Mouse (Mus musculus) liver, embryonic 16.5 days (tissue): ENCODE measurements around the gene Tdo2. TPM values are rescaled to one million over a fixed set of nuclear protein-coding genes. Genes with fewer than 3 reads are reported as not detected.

Experiments used
- ATAC-seq: fragments of 200-750 bp; cut with Nextera tagmentation; 2 replicates; pipeline ENCODE4 v1.8.0; 2017; ENCODE audit warnings: low read depth, mild to moderate bottlenecking, moderate number of reproducible peaks, moderate library complexity
- H3K27ac ChIP-seq: fragments of 300-500 bp; sonication (generic); 2 replicates; pipeline ENCODE4 v1.5.1; 2014; ENCODE audit warnings: mild to moderate bottlenecking, low read length
- H3K27me3 ChIP-seq: fragments of 300-500 bp; sonication (generic); 2 replicates; pipeline ENCODE4 v1.6.1; 2014; ENCODE audit warnings: low read depth, low read length, mixed read lengths; ENCODE audit not compliant: control insufficient read depth, insufficient read depth
- H3K36me3 ChIP-seq: fragments of 300-500 bp; sonication (generic); 2 replicates; pipeline ENCODE4 v1.6.1; 2014; ENCODE audit warnings: mild to moderate bottlenecking; ENCODE audit not compliant: control insufficient read depth, insufficient read depth
- H3K4me1 ChIP-seq: fragments of 300-500 bp; sonication (generic); 2 replicates; pipeline ENCODE4 v1.6.1; 2014; ENCODE audit warnings: low read depth, low read length, mixed read lengths; ENCODE audit not compliant: control insufficient read depth
- H3K4me2 ChIP-seq: fragments of 300-500 bp; sonication (generic); 2 replicates; pipeline ENCODE4 v1.6.1; 2014; ENCODE audit warnings: low read depth, low read length, mixed read lengths
- H3K4me3 ChIP-seq: fragments of 300-500 bp; sonication (generic); 2 replicates; pipeline ENCODE4 v1.5.1; 2014; ENCODE audit warnings: low read depth, mild to moderate bottlenecking, low read length
- H3K9ac ChIP-seq: fragments of 300-500 bp; sonication (generic); 2 replicates; pipeline ENCODE4 v1.6.1; 2014; ENCODE audit warnings: low read depth, low read length
- H3K9me3 ChIP-seq: fragments of 300-500 bp; sonication (generic); replicated peaks from 2 replicates; pipeline ENCODE4 v1.6.1; 2016; ENCODE audit warnings: low read length; ENCODE audit not compliant: control insufficient read depth
- WGBS: fragments of 180-500 bp; shearing (Covaris S2); extraction: QIAGEN DNeasy Blood & Tissue Kit; methylation state at CpG from one replicate; pipeline ENCODE4 v1.1.7; 2014; ENCODE audit not compliant: insufficient replicate concordance; 5-methylcytosine and 5-hydroxymethylcytosine counted together
- polyA plus RNA-seq: library from polyadenylated mRNA; unstranded; fragments of >200 nt; fragmentation: Nextera tagmentation; extraction: Ambion mirVana; gene quantifications from 2 replicates; pipeline ENCODE4 v1.2.1, GENCODE M21; 2015

Tdo2 gene
- polyA plus RNA-seq, 1 experiment from 2014 or later, result 0.06 TPM

DNA sequence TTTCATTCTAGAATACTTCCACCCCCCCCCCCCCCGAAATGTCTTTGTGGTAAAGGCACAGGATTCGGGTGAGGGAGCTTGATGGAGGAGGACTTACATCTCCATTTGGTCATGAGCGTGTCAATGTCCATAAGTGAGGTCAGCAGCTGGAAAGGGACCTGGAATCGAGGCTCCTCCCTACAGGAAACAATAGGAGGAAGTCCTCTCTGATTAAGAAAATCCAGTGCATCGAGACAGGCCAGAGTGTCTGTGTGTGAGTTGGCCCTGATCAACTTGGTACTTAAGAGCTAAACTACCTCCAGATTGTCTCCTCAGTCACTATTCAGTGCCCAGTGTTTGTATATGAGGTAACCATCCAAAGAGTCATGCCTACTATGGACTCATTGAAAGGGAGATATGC lies 14.7 kb downstream of the Tdo2 start:
- no peaks in the 10 kb centered on the region for H3K4me1 ChIP-seq
- no peaks in the 10 kb centered on the region for H3K36me3 ChIP-seq
- H3K4me3 ChIP-seq, result no peak overlapping the region
- H3K9me3 ChIP-seq, result no peaks in the 10 kb centered on the region
- no peak overlapping the region for H3K4me2 ChIP-seq
- no peak overlapping the region for H3K9ac ChIP-seq
- no peak for ATAC-seq
- H3K27me3 ChIP-seq, result no peaks in the 10 kb centered on the region
- WGBS, result 44% methylated on average over 5 of the region's 5 CpGs
- no peak overlapping the region for H3K27ac ChIP-seq

DNA sequence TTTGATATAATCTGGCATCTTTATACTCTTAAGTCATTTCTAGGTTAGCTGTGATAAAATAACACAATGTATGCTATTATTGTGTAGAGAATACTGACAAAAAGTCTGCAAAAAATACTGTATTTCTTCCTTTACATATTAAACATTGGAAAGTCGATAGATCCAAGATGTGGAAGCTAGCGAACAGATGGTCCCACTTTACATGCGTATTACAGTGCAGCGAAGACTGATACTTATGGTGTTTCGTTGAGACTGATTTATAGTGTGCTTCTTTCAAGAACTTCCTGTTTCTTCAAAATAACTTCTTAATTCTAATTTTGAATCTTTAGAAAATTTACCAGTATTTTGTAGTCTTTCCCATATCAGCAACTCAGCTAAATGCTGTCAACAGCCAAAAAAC lies 18.5 kb downstream of the Tdo2 start:
- H3K9me3 ChIP-seq, result no peaks in the 10 kb centered on the region
- no peaks in the 10 kb centered on the region for H3K4me1 ChIP-seq
- H3K9ac ChIP-seq, result no peak overlapping the region
- H3K4me2 ChIP-seq, result no peak overlapping the region
- no peak for ATAC-seq
- H3K4me3 ChIP-seq, result no peak overlapping the region
- no peaks in the 10 kb centered on the region for H3K36me3 ChIP-seq
- 69% methylated on average over 5 of the region's 5 CpGs for WGBS
- H3K27me3 ChIP-seq, result no peaks in the 10 kb centered on the region
- no peak overlapping the region for H3K27ac ChIP-seq

DNA sequence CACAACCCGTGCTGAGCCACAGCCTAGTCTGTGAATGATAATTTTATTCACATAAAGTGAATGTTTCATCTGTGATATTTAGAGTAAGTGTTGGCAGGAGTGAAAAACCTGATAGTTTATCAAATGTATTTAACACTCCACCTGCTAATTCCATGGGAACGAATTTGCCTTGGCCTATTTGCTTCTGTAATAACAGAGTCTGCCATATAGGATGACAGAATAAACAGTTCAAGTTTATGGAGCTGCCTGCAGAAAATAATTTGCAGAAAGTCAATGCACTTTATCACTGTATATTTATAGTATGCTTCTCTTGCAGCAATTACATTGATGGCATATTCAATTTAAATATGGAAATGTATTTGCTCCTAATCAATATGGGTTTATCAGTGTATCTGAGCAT lies 24.2 kb downstream of the Tdo2 start:
- no peaks in the 10 kb centered on the region for H3K9me3 ChIP-seq
- WGBS, result 60% methylated on average over 2 of the region's 2 CpGs
- H3K27ac ChIP-seq, result no peak overlapping the region
- H3K9ac ChIP-seq, result no peak overlapping the region
- H3K4me1 ChIP-seq, result no peaks in the 10 kb centered on the region
- no peak for ATAC-seq
- no peaks in the 10 kb centered on the region for H3K36me3 ChIP-seq
- H3K4me3 ChIP-seq, result no peak overlapping the region
- no peaks in the 10 kb centered on the region for H3K27me3 ChIP-seq
- H3K4me2 ChIP-seq, result no peak overlapping the region

DNA sequence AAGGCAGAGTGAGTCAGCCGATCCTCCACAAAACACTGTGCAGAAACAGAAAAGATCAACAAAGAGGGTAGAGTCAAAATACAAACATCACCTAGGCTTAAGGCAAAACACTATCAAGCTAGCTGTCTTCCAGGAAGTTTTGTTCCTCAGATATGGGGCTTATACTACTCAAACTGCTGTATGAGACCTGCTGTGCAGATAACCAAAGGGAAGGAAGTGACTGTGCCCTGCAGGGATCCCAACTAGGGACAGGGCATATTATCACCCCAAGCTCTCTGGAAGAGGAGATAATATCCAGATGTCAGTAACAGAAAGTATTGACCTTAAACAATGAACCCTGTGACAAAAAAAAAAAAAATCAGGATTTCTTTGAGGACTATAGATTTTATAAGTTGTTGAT lies 27.0 kb downstream of the Tdo2 start:
- Histone ChIP-seq H3K4me3 (no peak overlapping the region), H3K27ac (no peak overlapping the region), H3K9ac (no peak overlapping the region), H3K27me3 (no peaks in the 10 kb centered on the region), H3K9me3 (no peaks in the 10 kb centered on the region), H3K4me2 (no peak overlapping the region), H3K4me1 (no peaks in the 10 kb centered on the region), H3K36me3 (no peaks in the 10 kb centered on the region)
- 39% methylated on average over 1 of the region's 1 CpGs for WGBS
- ATAC-seq, result no peak

DNA sequence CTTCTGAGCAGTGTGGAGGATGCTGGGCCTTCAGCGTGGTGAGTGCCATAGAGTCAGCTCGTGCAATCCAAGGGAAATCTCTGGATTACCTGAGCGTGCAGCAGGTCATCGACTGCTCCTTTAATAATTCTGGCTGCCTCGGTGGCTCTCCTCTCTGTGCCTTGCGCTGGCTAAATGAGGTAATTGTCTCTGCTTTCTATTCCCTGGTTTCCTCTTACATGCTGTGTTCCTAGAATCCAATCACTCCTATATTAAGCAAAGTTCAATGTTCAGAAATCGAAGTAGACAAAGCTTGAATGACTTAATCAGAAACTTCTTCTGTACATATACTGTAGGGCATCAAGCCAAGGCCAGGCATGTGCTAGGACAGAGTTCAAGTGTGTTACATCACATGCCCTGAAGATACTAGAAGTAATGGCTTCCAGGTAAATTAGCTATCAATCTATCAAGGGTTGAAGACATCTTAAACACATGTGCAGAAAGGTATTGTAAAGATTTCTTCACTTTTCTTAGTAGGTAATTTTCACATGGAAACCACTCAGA lies 31.1 kb downstream of the Tdo2 start:
- no peaks in the 10 kb centered on the region for H3K9me3 ChIP-seq
- no peak overlapping the region for H3K4me2 ChIP-seq
- H3K27me3 ChIP-seq, result no peaks in the 10 kb centered on the region
- H3K27ac ChIP-seq, result no peak overlapping the region
- ATAC-seq, result no peak
- no peak overlapping the region for H3K9ac ChIP-seq
- WGBS, result 75% methylated on average over 7 of the region's 7 CpGs
- no peak overlapping the region for H3K4me3 ChIP-seq
- no peaks in the 10 kb centered on the region for H3K36me3 ChIP-seq
- no peaks in the 10 kb centered on the region for H3K4me1 ChIP-seq

DNA sequence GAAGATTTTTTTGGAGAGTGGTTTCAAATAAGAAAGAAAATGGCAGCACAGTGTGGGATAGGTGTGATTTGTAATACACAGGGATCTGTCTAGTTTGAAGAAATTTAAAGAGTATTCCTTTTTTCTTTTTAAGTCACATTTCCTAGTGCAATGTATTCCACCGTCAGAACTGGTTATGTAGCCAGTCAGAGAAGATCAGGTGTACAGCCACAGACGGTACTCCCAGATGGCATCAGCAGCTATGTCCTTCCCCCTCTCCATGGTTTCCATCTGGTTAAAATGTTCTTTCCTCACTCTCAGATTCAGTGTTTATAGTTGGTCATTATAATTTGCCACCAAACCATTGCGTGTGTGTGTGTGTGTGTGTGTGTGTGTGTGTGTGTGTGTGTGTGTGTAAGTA lies 32.9 kb downstream of the Tdo2 start:
- Histone ChIP-seq H3K4me2 (no peak overlapping the region), H3K9ac (no peak overlapping the region), H3K27me3 (no peaks in the 10 kb centered on the region), H3K4me3 (no peak overlapping the region), H3K4me1 (no peaks in the 10 kb centered on the region), H3K36me3 (no peaks in the 10 kb centered on the region), H3K9me3 (no peaks in the 10 kb centered on the region), H3K27ac (no peak overlapping the region)
- WGBS, result 76% methylated on average over 3 of the region's 3 CpGs
- ATAC-seq, result no peak

DNA sequence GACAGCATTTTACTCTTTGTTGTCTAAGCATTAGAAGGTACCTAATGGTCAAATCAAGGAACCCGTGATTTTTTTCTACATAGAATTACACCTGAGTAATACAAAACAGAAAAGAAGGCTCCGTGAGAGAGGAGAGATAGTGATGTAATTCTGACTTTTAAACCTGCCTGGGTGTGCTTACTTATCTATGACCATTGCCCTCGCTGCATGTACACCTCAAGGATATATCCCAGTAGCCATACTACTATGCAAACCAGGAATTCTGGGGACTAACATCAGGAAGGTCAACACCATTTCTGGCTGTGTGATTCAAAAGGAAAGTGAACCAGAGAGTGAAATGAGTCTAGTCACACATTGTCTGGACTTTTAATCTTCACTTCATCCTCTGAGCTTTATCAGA lies 33.7 kb downstream of the Tdo2 start:
- Histone ChIP-seq H3K4me1 (no peaks in the 10 kb centered on the region), H3K9ac (no peak overlapping the region), H3K27me3 (no peaks in the 10 kb centered on the region), H3K27ac (no peak overlapping the region), H3K4me3 (no peak overlapping the region), H3K9me3 (no peaks in the 10 kb centered on the region), H3K36me3 (no peaks in the 10 kb centered on the region), H3K4me2 (no peak overlapping the region)
- no peak for ATAC-seq
- 59% methylated on average over 3 of the region's 3 CpGs for WGBS

DNA sequence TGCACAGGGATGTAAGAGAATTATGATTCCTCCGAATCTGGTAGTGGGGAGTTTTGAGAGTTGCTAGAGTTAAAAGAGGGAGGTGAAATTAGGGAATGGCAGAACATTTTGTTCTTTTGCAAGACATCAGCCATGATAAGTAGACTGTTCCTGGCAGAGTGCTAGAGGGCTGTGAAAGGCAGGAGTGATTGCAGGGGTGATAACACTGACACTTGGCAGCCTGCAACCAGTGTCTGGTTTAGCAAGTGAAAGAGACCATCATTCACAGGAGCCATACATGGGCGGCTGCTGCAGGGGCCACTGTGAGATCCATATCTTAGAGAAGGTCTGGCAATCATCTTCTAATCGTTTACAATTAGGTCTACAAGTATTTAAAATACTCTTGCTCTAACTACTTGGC lies 37.1 kb downstream of the Tdo2 start:
- Histone ChIP-seq H3K9ac (no peak overlapping the region), H3K36me3 (no peaks in the 10 kb centered on the region), H3K27ac (no peak overlapping the region), H3K9me3 (no peaks in the 10 kb centered on the region), H3K27me3 (no peaks in the 10 kb centered on the region), H3K4me2 (no peak overlapping the region), H3K4me1 (no peaks in the 10 kb centered on the region), H3K4me3 (no peak overlapping the region)
- WGBS, result 43% methylated on average over 3 of the region's 3 CpGs
- no peak for ATAC-seq

DNA sequence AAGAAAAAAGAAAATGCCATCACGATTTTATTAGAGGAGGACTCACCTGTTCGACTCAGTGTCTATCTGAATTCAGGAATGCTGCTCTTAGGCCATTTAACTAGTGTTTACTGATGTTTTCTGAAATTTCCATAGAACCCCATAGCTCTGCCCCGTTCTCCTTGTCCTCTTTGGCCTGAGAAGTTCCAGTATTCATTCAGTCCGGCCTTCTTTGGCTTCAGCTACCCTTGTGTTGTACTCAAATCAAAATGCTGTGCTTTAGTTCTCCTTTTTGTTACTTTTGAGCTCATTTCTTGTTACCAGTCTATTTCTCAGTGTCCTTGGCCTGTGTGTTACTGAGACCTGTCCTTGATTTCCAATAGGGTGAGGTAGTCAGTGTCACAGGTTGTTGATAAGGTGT lies 42.7 kb downstream of the Tdo2 start:
- H3K4me3 ChIP-seq, result no peak overlapping the region
- H3K27ac ChIP-seq, result no peak overlapping the region
- H3K4me2 ChIP-seq, result no peak overlapping the region

More for the DNA sequence above, 42.7 kb downstream of the Tdo2 start:
- H3K9ac ChIP-seq, result no peak overlapping the region
- no peaks in the 10 kb centered on the region; the same call in 1 of the 2 replicates for H3K4me1 ChIP-seq
- no peaks in the 10 kb centered on the region for H3K36me3 ChIP-seq
- WGBS, result 68% methylated on average over 4 of the region's 4 CpGs
- ATAC-seq, result no peak
- no peaks in the 10 kb centered on the region for H3K27me3 ChIP-seq
- no peaks in the 10 kb centered on the region for H3K9me3 ChIP-seq
